Mouse (Mus musculus) frontal cortex, adult 2 months (tissue): ENCODE measurements around the gene Ice1. TPM values are rescaled to one million over a fixed set of nuclear protein-coding genes. Genes with fewer than 3 reads are reported as not detected.
A peak's percentile ranks its signal among the peaks of the same experiment; 100 is the strongest.

ENCODE experiments used
- DNase-seq, 2 experiments: peaks; one replicate each; pipeline ENCODE4 v3.0.0; 2022; ENCODE audit warnings: low spot score in 1 of 2; ENCODE audit errors: extremely low spot score in 1 of 2
- polyA plus RNA-seq: library from polyadenylated mRNA; depleted of rRNA; stranded (reverse); fragments of >200 nt; gene quantifications from 2 replicates; pipeline ENCODE4 v1.2.3, GENCODE M21; 2012

The Ice1 gene
- polyA plus RNA-seq, 1 experiment: 119 TPM

GRCm38 (mm10) chr13:70641381-70641780 is 3.9 kb upstream of the Ice1 start:
- no peak for DNase-seq

GRCm38 (mm10) chr13:70639639-70640038 is 2.2 kb upstream of the Ice1 start:
- DNase-seq: no peak

GRCm38 (mm10) chr13:70637662-70638291 is 343 bp upstream of the Ice1 start:
- DNase-seq: peak; percentile 96 to 99

- no peak for DNase-seq
Observed at GRCm38 (mm10) chr13:70636706-70637105, 728 bp downstream of the Ice1 start.

GRCm38 (mm10) chr13:70635591-70635990 is 1.8 kb downstream of the Ice1 start:
- no peak for DNase-seq

GRCm38 (mm10) chr13:70626416-70626815 is 11.0 kb downstream of the Ice1 start:
- DNase-seq: no peak

- no peak for DNase-seq
Observed at GRCm38 (mm10) chr13:70625665-70626064, 11.8 kb downstream of the Ice1 start.

GRCm38 (mm10) chr13:70624445-70624844 is 13.0 kb downstream of the Ice1 start:
- DNase-seq: no peak

GRCm38 (mm10) chr13:70622461-70623057 is 14.9 kb downstream of the Ice1 start:
- no peak for DNase-seq

GRCm38 (mm10) chr13:70621509-70621908 is 15.9 kb downstream of the Ice1 start:
- DNase-seq: no peak

GRCm38 (mm10) chr13:70612837-70613236 is 24.6 kb downstream of the Ice1 start:
- no peak for DNase-seq

- DNase-seq: peak; percentile 66 to 86
Observed at GRCm38 (mm10) chr13:70610431-70611420, 26.7 kb downstream of the Ice1 start.

- no peak for DNase-seq
Observed at GRCm38 (mm10) chr13:70609632-70610031, 27.8 kb downstream of the Ice1 start.

- no peak for DNase-seq
Observed at GRCm38 (mm10) chr13:70605366-70605765, 32.1 kb downstream of the Ice1 start.

GRCm38 (mm10) chr13:70604723-70605122 is 32.7 kb downstream of the Ice1 start:
- peak in 1 of 2 experiments; percentile 28 for DNase-seq

- DNase-seq: no peak
Observed at GRCm38 (mm10) chr13:70601566-70601965, 35.9 kb downstream of the Ice1 start.

- DNase-seq: no peak
Observed at GRCm38 (mm10) chr13:70599964-70600619, 37.3 kb downstream of the Ice1 start.

- DNase-seq: peak in 1 of 2 experiments; percentile 73
Observed at GRCm38 (mm10) chr13:70598941-70599340, 38.5 kb downstream of the Ice1 start.

- no peak for DNase-seq
Observed at GRCm38 (mm10) chr13:70596901-70597300, 40.5 kb downstream of the Ice1 start.

GRCm38 (mm10) chr13:70590248-70590762 is 47.1 kb downstream of the Ice1 start:
- DNase-seq: peak in 1 of 2 experiments; percentile 28
